ENCODE assay signal across 8 mouse cellular contexts in genomic region chr12:36156637-36157303, GRCm38 (mm10). TPM values are rescaled to one million over a fixed set of nuclear protein-coding genes. Genes with fewer than 3 reads are reported as not detected.
DNase-seq lines count a peak whose midpoint lies in the region; ATAC-seq and TF ChIP-seq lines count a peak whose summit lies in the region.

Ankmy2 (plus strand) TSS chr12:36157114.

- peaks cover 2% of the 10 kb centered on the region; the same call in 1 of the 2 replicates for H3K36me3 ChIP-seq in ES-E14 (ENCODE audit: control insufficient read depth, insufficient read depth, low read length, poor library complexity, severe bottlenecking)
- H3K36me3 ChIP-seq in forebrain, embryonic 15.5 days, result no peaks in the 10 kb centered on the region
- no peaks in the 10 kb centered on the region for H3K36me3 ChIP-seq in lung, embryonic 14.5 days (ENCODE audit: insufficient read depth)
- H3K36me3 ChIP-seq in thymus, adult 2 months (ENCODE audit: control insufficient read depth, insufficient read depth, low read length), result no peaks in the 10 kb centered on the region

- under 1% methylated on average over 42 of the region's 42 CpGs for WGBS in forebrain, embryonic 15.5 days
- WGBS in lung, embryonic 14.5 days, result 1% methylated on average over 42 of the region's 42 CpGs
- under 1% methylated on average over 42 of the region's 42 CpGs for WGBS in olfactory bulb, adult 2 months
- under 1% methylated on average over 42 of the region's 42 CpGs for WGBS in thymus, adult 2 months

- H3K9me3 ChIP-seq in ES-E14 (ENCODE audit: control insufficient read depth, insufficient read depth, low read depth, low read length), result no peaks in the 10 kb centered on the region
- H3K9me3 ChIP-seq in forebrain, embryonic 15.5 days, result no peaks in the 10 kb centered on the region
- no peaks in the 10 kb centered on the region for H3K9me3 ChIP-seq in lung, embryonic 14.5 days (ENCODE audit: low read depth, low read length)

- peak within 1 kb of the TSS; percentile 74 to 98 for H3K4me3 ChIP-seq in ES-E14 (ENCODE audit: insufficient read depth in 1 of 2, low read depth in 1 of 2, low read length in 2 of 2, poor library complexity in 1 of 2, severe bottlenecking in 1 of 2)
- peak within 1 kb of the TSS; percentile 98 for H3K4me3 ChIP-seq in forebrain, embryonic 15.5 days
- peak within 1 kb of the TSS; percentile 86 for H3K4me3 ChIP-seq in lung, embryonic 14.5 days (ENCODE audit: low read depth, low read length)
- peak within 1 kb of the TSS; percentile 91 for H3K4me3 ChIP-seq in olfactory bulb, adult 2 months (ENCODE audit: insufficient read depth, low read depth, low read length)
- peak within 1 kb of the TSS; percentile 92 for H3K4me3 ChIP-seq in thymus, adult 2 months (ENCODE audit: control insufficient read depth, insufficient read depth, low read length)

- peak within 1 kb of the TSS; percentile 58 for H3K27ac ChIP-seq in ES-E14 (ENCODE audit: insufficient read depth, low read depth, low read length, poor library complexity, severe bottlenecking)
- peak within 1 kb of the TSS; percentile 94 for H3K27ac ChIP-seq in forebrain, embryonic 15.5 days (replicated peaks)
- peak within 1 kb of the TSS; percentile 96 for H3K27ac ChIP-seq in lung, embryonic 14.5 days (ENCODE audit: low read depth)
- H3K27ac ChIP-seq in olfactory bulb, adult 2 months (ENCODE audit: insufficient read depth, low read depth, low read length), result peak within 1 kb of the TSS; percentile 84
- H3K27ac ChIP-seq in thymus, adult 2 months (ENCODE audit: control insufficient read depth, insufficient read depth, low read length), result peak within 1 kb of the TSS; percentile 87

- intact Hi-C loops in heart, postnatal 25 days (cut with DNase I), result loop anchor here (5.0 kb wide), 2 partner anchors 44 to 129 kb away; no protein-coding TSS in a partner anchor

- in situ Hi-C loops in ES-E14 (cut with MboI; ENCODE audit: low sequenced_read_pairs in 2 of 2, unreplicated experiment in 2 of 2), result no loop called here

- H3K27me3 ChIP-seq in forebrain, embryonic 15.5 days, result no peaks in the 10 kb centered on the region
- no peaks in the 10 kb centered on the region for H3K27me3 ChIP-seq in lung, embryonic 14.5 days (ENCODE audit: insufficient read depth, low read length)
- no peaks in the 10 kb centered on the region for H3K27me3 ChIP-seq in thymus, adult 2 months (ENCODE audit: control insufficient read depth, insufficient read depth, low read length)

- peaks cover 7 to 10% of the 10 kb centered on the region in 2 experiments for H3K4me1 ChIP-seq in ES-E14 (ENCODE audit: control insufficient read depth in 2 of 2, insufficient read depth in 2 of 2, low read length in 2 of 2, poor library complexity in 1 of 2)
- peaks cover 36% of the 10 kb centered on the region for H3K4me1 ChIP-seq in forebrain, embryonic 15.5 days
- peaks cover 5% of the 10 kb centered on the region for H3K4me1 ChIP-seq in lung, embryonic 14.5 days (ENCODE audit: insufficient read depth)
- H3K4me1 ChIP-seq in olfactory bulb, adult 2 months (ENCODE audit: control insufficient read depth, insufficient read depth, low read length), result peaks cover 4% of the 10 kb centered on the region; the same call in 1 of the 2 replicates
- peaks cover 10% of the 10 kb centered on the region for H3K4me1 ChIP-seq in thymus, adult 2 months (replicated peaks; ENCODE audit: control insufficient read depth, insufficient read depth, low read length)

- peak within 1 kb of the TSS; percentile 72 for H3K4me2 ChIP-seq in forebrain, embryonic 15.5 days (replicated peaks)
- H3K4me2 ChIP-seq in lung, embryonic 14.5 days, result peak within 1 kb of the TSS; percentile 86

- peak within 1 kb of the TSS; percentile 94 for H3K9ac ChIP-seq in ES-E14 (ENCODE audit: insufficient read depth, low read depth, low read length, poor library complexity, severe bottlenecking)
- peak within 1 kb of the TSS; percentile 98 for H3K9ac ChIP-seq in forebrain, embryonic 15.5 days (replicated peaks)
- H3K9ac ChIP-seq in lung, embryonic 14.5 days, result peak within 1 kb of the TSS; percentile 86

- ATAC-seq in forebrain, embryonic 15.5 days (replicated peaks), result peak; percentile 98
- peak; percentile 97 for ATAC-seq in lung, embryonic 14.5 days (ENCODE audit: insufficient read depth)

- peak; percentile 88 for DNase-seq in ES-E14 (ENCODE audit: low read depth, low spot score)
- peak; percentile 89 for DNase-seq in cerebellum, adult 11-12 months
- DNase-seq in heart, postnatal 25 days (ENCODE audit: low spot score), result peak; percentile 81
- DNase-seq in layer of hippocampus, adult 18-20 months (ENCODE audit: low spot score in 2 of 2), result peak; percentile 86 to 90
- peak; percentile 96 for DNase-seq in lung, embryonic 14.5 days
- DNase-seq in thymus, adult 2 months, result peak; percentile 87

- TF ChIP-seq CTCF in lung, embryonic 14.5 days (IDR thresholded peaks at IDR 0.05; ENCODE audit: low read depth), result no peak; the same call in 1 of the 2 replicates
- TF ChIP-seq CTCF in olfactory bulb, adult 2 months (IDR thresholded peaks at IDR 0.05; ENCODE audit: insufficient read depth, low read depth, low read length), result no peak
- TF ChIP-seq CTCF in thymus, adult 2 months (IDR thresholded peaks at IDR 0.05; ENCODE audit: borderline replicate concordance, control insufficient read depth, extremely low read depth, insufficient read depth, low read length, poor library complexity), result no peak

- TF ChIP-seq POLR2A in olfactory bulb, adult 2 months (IDR thresholded peaks at IDR 0.05; ENCODE audit: insufficient read depth, low read depth, low read length), result peak; percentile 25
- peak; percentile 72; the same call in 1 of the 2 replicates for TF ChIP-seq POLR2A in thymus, adult 2 months (IDR thresholded peaks at IDR 0.05; ENCODE audit: control insufficient read depth, extremely low read depth, insufficient read depth, low read length, poor library complexity)

TF ChIP-seq in ES-E14, 5 proteins besides CTCF, POLR2A, EP300 and RAD21:
- no peak for TF ChIP-seq MAFK (IDR thresholded peaks at IDR 0.05; ENCODE audit: insufficient read depth, low read depth, low read length)
- 0 out of 2 replicates have a peak, but pooled peaks have one; percentile 40 for TF ChIP-seq ZC3H11A (IDR thresholded peaks at IDR 0.05; ENCODE audit: borderline replicate concordance, low read depth, low read length)
TF ChIP-seq in ES-E14: peak in this region for 1.

RNA-seq across cellular contexts. Expression of gene Ankmy2, which starts in this region (rescaled TPM):
- 18.2 and 21.2 TPM in 2 replicates for total RNA-seq in ES-E14 (2012; rRNA removed)
- polyA plus RNA-seq in forebrain, embryonic 15.5 days (2015; fragmentation: Nextera tagmentation; extraction: Ambion mirVana), result 59.7 and 60.2 TPM in 2 replicates
- total RNA-seq in heart, postnatal 25 days (2021), result 10 to 100 TPM; 15.5 to 17.1 TPM
- 10 to 100 TPM; 54.3 to 55.3 TPM for total RNA-seq in layer of hippocampus, adult 18-20 months (2021)
- 39.8 and 42.6 TPM in 2 replicates for polyA plus RNA-seq in lung, embryonic 14.5 days (2014; fragmentation: Nextera tagmentation; extraction: Ambion mirVana)
- polyA plus RNA-seq in olfactory bulb, adult 2 months (2012; ENCODE audit: insufficient read depth, insufficient read length, low replicate concordance, missing spikeins), result not detected in 2 replicates
- polyA plus RNA-seq in thymus, adult 2 months (2012; rRNA removed), result 7.4 and 7.6 TPM in 2 replicates

Comparison
In these comparisons a context has a peak if more than half of its experiments do, and no peak if none do; other contexts are left out.
1. Peak in every context shown above with its lines: DNase-seq, ATAC-seq, H3K4me3 ChIP-seq and H3K27ac ChIP-seq.